Mouse (Mus musculus) CH12.LX (cell line): ENCODE measurements around the gene Robo1. TPM values are rescaled to one million over a fixed set of nuclear protein-coding genes. Genes with fewer than 3 reads are reported as not detected.

ENCODE experiments used
- DNase-seq: peaks from one replicate; pipeline ENCODE4 v3.0.0-alpha.2; 2013; ENCODE audit errors: extremely low read depth
- H3K27ac ChIP-seq: 2 replicates; pipeline ENCODE4 v1.5.1; 2012; ENCODE audit warnings: low read depth, mild to moderate bottlenecking, control low read depth, moderate library complexity; ENCODE audit not compliant: insufficient read depth
- H3K27me3 ChIP-seq: replicated peaks from 2 replicates; pipeline ENCODE3; 2012; ENCODE audit warnings: inconsistent platforms
- H3K36me3 ChIP-seq, 2 experiments: replicated peaks in 1 of 2; 2 replicates each; pipeline versions ENCODE3 to v1.6.1; 2012; ENCODE audit warnings: inconsistent platforms in 1 of 2, low read length in 1 of 2, mild to moderate bottlenecking in 1 of 2, mixed read lengths in 1 of 2, moderate library complexity in 1 of 2; ENCODE audit not compliant: control insufficient read depth in 1 of 2, insufficient read depth in 1 of 2
- H3K4me1 ChIP-seq, 2 experiments: 2 replicates each; pipeline ENCODE4 v1.6.1; 2012; ENCODE audit warnings: inconsistent platforms in 1 of 2, moderate library complexity in 1 of 2; ENCODE audit not compliant: insufficient read depth in 2 of 2, control insufficient read depth in 1 of 2
- H3K4me2 ChIP-seq: 2 replicates; pipeline ENCODE4 v1.6.1; 2012; ENCODE audit warnings: low read depth, mild to moderate bottlenecking, control low read depth; ENCODE audit not compliant: poor library complexity, insufficient read depth, severe bottlenecking
- H3K4me3 ChIP-seq, 3 experiments: fragments of 150-350 bp in 1 of 3; sonication (generic) in 1 of 3; replicated peaks in 1 of 3; 2 replicates each; pipeline versions ENCODE3 to v1.5.1; 2011 to 2012; ENCODE audit warnings: low read depth in 2 of 3, low read length in 2 of 3, mild to moderate bottlenecking in 2 of 3, moderate library complexity in 2 of 3, control low read depth in 1 of 3, improper control_type of control experiment in 1 of 3, inconsistent platforms in 1 of 3, mixed read lengths in 1 of 3; ENCODE audit not compliant: poor library complexity in 1 of 3
- H3K79me2 ChIP-seq: replicated peaks from 2 replicates; pipeline ENCODE4 v1.6.1; 2012; ENCODE audit warnings: mild to moderate bottlenecking, moderate library complexity; ENCODE audit not compliant: control insufficient read depth, poor library complexity, insufficient read depth, severe bottlenecking; ENCODE audit errors: extremely low read depth
- H3K9ac ChIP-seq: 2 replicates; pipeline ENCODE4 v1.6.1; 2012; ENCODE audit warnings: low read depth, mild to moderate bottlenecking, control low read depth, moderate library complexity; ENCODE audit not compliant: insufficient read depth
- H3K9me3 ChIP-seq: replicated peaks from 2 replicates; pipeline ENCODE3; 2012; ENCODE audit warnings: low read length, inconsistent platforms, mixed read lengths
- CHD1 ChIP-seq: IDR thresholded peaks from 2 replicates; pipeline ENCODE4 v1.6.1; 2012; ENCODE audit warnings: low read depth, low read length, improper control_type of control experiment, inconsistent platforms
- CHD2 ChIP-seq: IDR thresholded peaks from 2 replicates; pipeline ENCODE4 v1.6.1; 2011; ENCODE audit warnings: low read length, improper control_type of control experiment
- ELF1 ChIP-seq: IDR thresholded peaks from 2 replicates; pipeline ENCODE4 v1.6.1; 2014; ENCODE audit warnings: low read depth, mild to moderate bottlenecking, inconsistent platforms, low read length, improper control_type of control experiment
- EP300 ChIP-seq: IDR thresholded peaks from 2 replicates; pipeline ENCODE4 v1.6.1; 2011; ENCODE audit warnings: low read length, improper control_type of control experiment
- ETS1 ChIP-seq: conservative IDR thresholded peaks from 2 replicates; pipeline ENCODE4 v1.6.1; 2012; ENCODE audit warnings: low read depth, mild to moderate bottlenecking, inconsistent platforms, low read length, improper control_type of control experiment, moderate library complexity
- HCFC1 ChIP-seq: IDR thresholded peaks from 2 replicates; pipeline ENCODE4 v1.6.1; 2012; ENCODE audit warnings: low read depth, mild to moderate bottlenecking, inconsistent platforms, low read length, improper control_type of control experiment
- IRF4 ChIP-seq: IDR thresholded peaks from 2 replicates; pipeline ENCODE4 v1.6.1; 2014; ENCODE audit warnings: low read depth, mild to moderate bottlenecking, inconsistent platforms, low read length, improper control_type of control experiment
- JUN ChIP-seq: IDR thresholded peaks from 2 replicates; pipeline ENCODE4 v1.6.1; 2011; ENCODE audit warnings: low read depth, mild to moderate bottlenecking, low read length, improper control_type of control experiment, moderate library complexity; ENCODE audit not compliant: insufficient read depth
- JUND ChIP-seq: conservative IDR thresholded peaks from 2 replicates; pipeline ENCODE4 v1.6.1; 2011; ENCODE audit warnings: low read depth, low read length, improper control_type of control experiment
- KAT2A ChIP-seq: IDR thresholded peaks from 2 replicates; pipeline ENCODE4 v1.6.1; 2012; ENCODE audit warnings: low read length, improper control_type of control experiment, inconsistent platforms; ENCODE audit not compliant: insufficient replicate concordance
- MAX ChIP-seq: IDR thresholded peaks from 2 replicates; pipeline ENCODE4 v1.6.1; 2011; ENCODE audit warnings: low read length, improper control_type of control experiment
- MEF2A ChIP-seq: IDR thresholded peaks from 2 replicates; pipeline ENCODE4 v1.6.1; 2014; ENCODE audit warnings: low read depth, mild to moderate bottlenecking, inconsistent platforms, low read length, improper control_type of control experiment, borderline replicate concordance
- MXI1 ChIP-seq: IDR thresholded peaks from 2 replicates; pipeline ENCODE4 v1.6.1; 2011; ENCODE audit warnings: mild to moderate bottlenecking, low read depth, low read length, improper control_type of control experiment
- MYC ChIP-seq: IDR thresholded peaks from 2 replicates; pipeline ENCODE4 v1.6.1; 2011; ENCODE audit warnings: low read depth, mild to moderate bottlenecking, improper control_type of control experiment, low read length
- NRF1 ChIP-seq: IDR thresholded peaks from 2 replicates; pipeline ENCODE4 v1.6.1; 2014; ENCODE audit warnings: low read depth, mild to moderate bottlenecking, inconsistent platforms, low read length, improper control_type of control experiment, moderate library complexity
- PAX5 ChIP-seq: IDR thresholded peaks from 2 replicates; pipeline ENCODE4 v1.6.1; 2012; ENCODE audit warnings: low read length, inconsistent platforms, mixed read lengths
- POLR2A ChIP-seq: IDR thresholded peaks from 2 replicates; pipeline ENCODE4 v1.6.1; 2011; ENCODE audit warnings: low read depth, mild to moderate bottlenecking, improper control_type of control experiment, low read length
- TBP ChIP-seq: conservative IDR thresholded peaks from 2 replicates; pipeline ENCODE4 v1.6.1; 2011; ENCODE audit warnings: low read depth, low read length, improper control_type of control experiment
- TCF12 ChIP-seq: IDR thresholded peaks from 2 replicates; pipeline ENCODE4 v1.6.1; 2014; ENCODE audit warnings: low read depth, mild to moderate bottlenecking, inconsistent platforms, low read length, improper control_type of control experiment
- UBTF ChIP-seq: IDR thresholded peaks from 2 replicates; pipeline ENCODE4 v1.6.1; 2012; ENCODE audit warnings: low read depth, mild to moderate bottlenecking, inconsistent platforms, low read length, improper control_type of control experiment, moderate library complexity
- USF1 ChIP-seq: IDR thresholded peaks from 2 replicates; pipeline ENCODE4 v1.6.1; 2014; ENCODE audit warnings: low read depth, mild to moderate bottlenecking, inconsistent platforms, low read length, improper control_type of control experiment
- USF2 ChIP-seq: conservative IDR thresholded peaks from 2 replicates; pipeline ENCODE4 v1.6.1; 2011; ENCODE audit warnings: low read depth, low read length, improper control_type of control experiment
- ZKSCAN1 ChIP-seq: IDR thresholded peaks from 2 replicates; pipeline ENCODE4 v1.6.1; 2012; ENCODE audit warnings: low read depth, inconsistent platforms, low read length, improper control_type of control experiment, borderline replicate concordance
- ZMIZ1 ChIP-seq: IDR thresholded peaks from 2 replicates; pipeline ENCODE4 v1.6.1; 2012; ENCODE audit warnings: low read depth, mild to moderate bottlenecking, inconsistent platforms, low read length, improper control_type of control experiment
- dilution Hi-C: fragments of 300-500 bp; cut with MboI; formaldehyde crosslinking; loops from 2 replicates; pipeline ENCODE4 v1.14.3; 2020; ENCODE audit warnings: low sequenced_read_pairs; ENCODE audit not compliant: extremely low pct_unique_long_range_greater_than_20kb, extremely low pct_ligation_motif_present
- in situ Hi-C: fragments of 300-500 bp; cut with MboI; formaldehyde crosslinking; loops from 3 replicates; pipeline ENCODE4 v1.14.3; 2019; ENCODE audit warnings: low sequenced_read_pairs, low pct_ligation_motif_present, low pct_unique_long_range_greater_than_20kb, mixed read lengths
- polyA plus RNA-seq: library from polyadenylated mRNA; unstranded; fragments of >175 nt; gene quantifications from 2 replicates; pipeline ENCODE4 v1.2.1, GENCODE M21; 2012; ENCODE audit warnings: low read depth; ENCODE audit not compliant: insufficient read length
- total RNA-seq, 2 experiments: library from RNA; depleted of rRNA; stranded (reverse); fragments of 300-350 nt in 1 of 2; fragments of >200 nt in 1 of 2; gene quantifications; 2 replicates each; pipeline ENCODE4 v1.2.3; 2012 to 2014

Gene Robo1
- total and polyA plus RNA-seq, 3 experiments: not detected

DNA sequence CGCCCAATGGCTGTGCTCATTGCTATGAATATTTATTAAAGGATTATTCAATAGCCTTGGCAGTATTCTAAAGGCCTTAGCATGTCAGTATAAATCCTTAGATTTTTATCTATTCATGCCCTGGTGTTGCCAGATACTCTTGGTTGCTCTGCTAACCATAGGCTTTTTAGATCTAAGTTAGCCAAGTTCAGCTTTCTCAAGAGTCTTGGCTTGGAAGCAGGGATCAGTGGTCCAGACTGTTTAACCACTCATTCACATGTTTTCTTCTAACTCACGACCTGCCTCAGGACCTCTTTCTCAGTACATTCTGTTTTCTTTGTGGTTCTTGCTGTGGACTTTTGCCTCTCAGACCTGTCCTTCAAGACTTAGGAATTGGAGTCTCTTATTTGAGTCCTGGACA is 400.4 kb downstream of the Robo1 start:
- no peak overlapping the region for H3K4me2 ChIP-seq
- dilution Hi-C loops: no loop called here
- DNase-seq: no peak
- peaks cover 35% of the 10 kb centered on the region for H3K9me3 ChIP-seq
- no peak for TF ChIP-seq CHD2
- no peak for TF ChIP-seq UBTF
- TF ChIP-seq HCFC1: no peak
- TF ChIP-seq TCF12: no peak
- no peak for TF ChIP-seq MEF2A
- TF ChIP-seq EP300: no peak
- no peak for TF ChIP-seq ZMIZ1
- TF ChIP-seq MXI1: no peak
- no peak for TF ChIP-seq JUND
- no peak for TF ChIP-seq ELF1
- no peak for TF ChIP-seq MAX
- no peak for TF ChIP-seq CHD1
- no peak for TF ChIP-seq IRF4
- TF ChIP-seq USF1: no peak
- no peak for TF ChIP-seq ZKSCAN1
- no peak for TF ChIP-seq KAT2A
- no peak for TF ChIP-seq MYC
- no peak for TF ChIP-seq TBP
- in situ Hi-C loops: no loop called here
- H3K4me3 ChIP-seq: no peak overlapping the region
- H3K79me2 ChIP-seq: no peaks in the 10 kb centered on the region
- H3K36me3 ChIP-seq: no peaks in the 10 kb centered on the region
- no peaks in the 10 kb centered on the region for H3K27me3 ChIP-seq
- H3K9ac ChIP-seq: no peak overlapping the region
- H3K27ac ChIP-seq: no peak overlapping the region
- peaks cover 0 to 6% of the 10 kb centered on the region in 2 experiments; a peak in 1 of 4 replicates for H3K4me1 ChIP-seq

DNA sequence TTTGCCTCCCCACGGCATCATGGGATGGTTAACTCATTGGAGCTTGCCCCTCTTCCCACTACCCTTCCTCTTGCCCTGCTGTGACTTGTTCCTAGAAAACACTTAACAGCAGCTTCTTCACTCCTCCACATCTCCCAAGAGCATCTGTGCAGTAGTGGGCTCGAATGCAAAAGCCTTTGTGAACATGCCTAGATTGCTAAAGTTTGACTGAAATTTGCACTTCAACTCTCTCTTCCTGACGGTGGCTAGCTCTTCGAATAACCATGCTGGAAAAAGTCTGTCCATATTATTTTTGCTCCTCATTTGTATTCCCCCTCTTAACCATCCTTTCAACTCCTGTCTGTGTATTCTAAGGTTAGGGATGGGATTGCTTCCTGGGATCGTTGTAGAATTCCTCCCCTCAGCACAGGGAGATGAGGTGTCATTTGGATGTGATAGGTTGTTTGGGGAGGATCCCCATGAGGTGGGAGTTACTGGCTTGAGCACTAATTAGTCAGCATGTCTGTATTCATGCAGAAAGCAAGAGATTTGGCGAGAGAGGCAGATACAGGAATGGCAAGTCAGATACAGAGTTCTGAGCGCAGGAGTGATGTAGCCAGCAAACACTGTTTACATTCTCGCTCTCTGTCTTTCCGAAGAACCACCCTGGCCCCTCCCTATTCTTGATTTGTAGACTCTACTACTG is 409.2 kb downstream of the Robo1 start:
- Histone ChIP-seq H3K27ac (no peak overlapping the region), H3K4me3 (no peak overlapping the region), H3K9me3 (peaks cover 34% of the 10 kb centered on the region), H3K36me3 (no peaks in the 10 kb centered on the region), H3K4me2 (no peak overlapping the region), H3K4me1 (no peaks in the 10 kb centered on the region), H3K9ac (no peak overlapping the region), H3K79me2 (no peaks in the 10 kb centered on the region), H3K27me3 (no peaks in the 10 kb centered on the region)
- no peak for DNase-seq
- in situ Hi-C loops: no loop called here
- TF ChIP-seq ELF1 (no peak), EP300 (no peak), MEF2A (no peak), MYC (no peak), ETS1 (no peak), ZMIZ1 (no peak), ZKSCAN1 (no peak), UBTF (no peak), TBP (no peak), KAT2A (no peak), NRF1 (no peak), USF2 (no peak), POLR2A (no peak), HCFC1 (no peak), JUN (no peak), USF1 (no peak), PAX5 (no peak)
- dilution Hi-C loops: no loop called here
